Mouse (Mus musculus): ENCODE results near the gene Arhgef2.
"Not testable (repeated sequence)": the region's sequence is repeated elsewhere in the genome, so short reads cannot be mapped to it uniquely, and the experiment has no call there.

Gene Arhgef2

DNA sequence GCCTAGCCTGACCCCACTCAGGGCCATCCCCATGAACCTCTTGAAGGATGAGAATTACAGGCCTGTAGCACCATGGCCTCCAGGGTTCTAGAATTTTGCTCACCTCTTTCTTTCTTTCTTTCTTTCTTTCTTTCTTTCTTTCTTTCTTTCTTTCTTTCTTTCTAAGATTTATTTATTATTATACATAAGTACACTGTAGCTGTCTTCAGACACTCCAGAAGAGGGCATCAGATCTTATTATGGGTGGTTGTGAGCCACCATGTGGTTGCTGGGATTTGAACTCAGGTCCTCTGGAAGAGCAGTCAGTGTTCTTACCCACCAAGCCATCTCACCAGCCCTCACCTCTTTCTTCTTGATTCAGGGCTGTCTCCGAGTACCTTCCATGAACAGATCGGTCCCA, at the start of gene Arhgef2:
TSS of gene Arhgef2 (plus strand) at position 301 of the 400 bp plus-strand sequence.
- DNase-seq (ENCODE audit: inconsistent age in 2 of 2, low spot score in 1 of 2), result not testable (repeated sequence)

DNA sequence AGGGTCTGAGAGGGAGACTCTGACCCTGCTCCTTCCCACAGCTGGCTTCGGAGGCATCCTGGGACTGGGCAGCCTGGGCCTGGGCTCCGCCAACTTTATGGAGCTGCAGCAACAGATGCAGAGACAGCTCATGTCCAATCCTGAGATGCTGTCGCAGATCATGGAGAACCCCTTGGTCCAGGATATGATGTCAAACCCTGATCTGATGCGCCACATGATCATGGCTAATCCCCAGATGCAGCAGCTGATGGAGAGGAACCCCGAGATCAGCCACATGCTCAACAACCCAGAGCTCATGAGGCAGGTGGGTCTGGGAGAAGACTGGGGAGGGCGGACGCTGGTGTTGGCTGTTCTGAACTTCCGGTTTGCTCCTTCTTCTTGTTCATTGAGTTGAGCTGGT, 49.1 kb upstream of the Arhgef2 start:
- DNase-seq (ENCODE audit: inconsistent age in 2 of 2, low spot score in 1 of 2), result no peak

- no peak for DNase-seq (ENCODE audit: inconsistent age in 2 of 2, low spot score in 1 of 2)
Observed at GRCm38 (mm10) chr3:88559596-88559995, 46.2 kb upstream of the Arhgef2 start.

DNA sequence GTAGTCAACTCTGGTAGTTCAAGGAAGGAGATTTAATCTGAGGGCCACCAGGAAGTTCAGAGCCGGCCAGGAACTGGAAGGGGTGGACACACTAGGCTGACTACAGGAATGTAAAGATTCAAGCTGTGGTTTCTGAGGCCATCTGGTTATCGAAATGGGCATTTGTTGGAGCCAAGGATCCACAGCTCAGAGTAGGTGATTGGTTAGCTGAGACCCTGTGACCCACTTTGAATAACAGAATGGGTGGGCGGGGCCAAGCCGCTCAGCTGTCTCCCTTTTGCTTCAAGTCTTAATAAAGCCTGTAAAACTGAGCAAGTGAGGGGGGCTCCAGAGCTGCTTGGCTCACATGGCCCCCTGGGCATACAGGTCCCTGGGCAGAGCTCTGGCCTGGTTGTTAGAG, 43.8 kb upstream of the Arhgef2 start:
- no peak for DNase-seq (ENCODE audit: inconsistent age in 2 of 2, low spot score in 1 of 2)

DNA sequence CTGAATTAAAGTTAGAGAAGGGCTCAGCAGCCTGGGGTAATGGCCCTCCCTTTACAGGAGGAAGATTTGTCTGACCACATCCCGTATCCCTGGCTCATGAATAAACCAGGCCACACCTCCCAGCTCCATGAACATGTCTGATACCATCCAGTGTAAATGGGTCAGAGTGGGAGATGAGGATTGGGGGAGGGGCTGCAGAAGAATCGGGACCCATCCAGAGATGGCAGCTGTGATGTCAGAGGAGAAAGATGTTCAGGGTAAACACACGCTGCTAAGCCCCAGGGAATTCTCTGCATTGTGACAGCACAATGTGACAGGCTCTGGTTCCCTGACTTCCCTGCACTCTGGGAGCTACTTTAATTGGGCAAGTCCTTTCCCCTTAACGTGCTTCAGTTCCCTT, 42.3 kb upstream of the Arhgef2 start:
- DNase-seq (ENCODE audit: inconsistent age in 2 of 2, low spot score in 1 of 2), result no peak

DNA sequence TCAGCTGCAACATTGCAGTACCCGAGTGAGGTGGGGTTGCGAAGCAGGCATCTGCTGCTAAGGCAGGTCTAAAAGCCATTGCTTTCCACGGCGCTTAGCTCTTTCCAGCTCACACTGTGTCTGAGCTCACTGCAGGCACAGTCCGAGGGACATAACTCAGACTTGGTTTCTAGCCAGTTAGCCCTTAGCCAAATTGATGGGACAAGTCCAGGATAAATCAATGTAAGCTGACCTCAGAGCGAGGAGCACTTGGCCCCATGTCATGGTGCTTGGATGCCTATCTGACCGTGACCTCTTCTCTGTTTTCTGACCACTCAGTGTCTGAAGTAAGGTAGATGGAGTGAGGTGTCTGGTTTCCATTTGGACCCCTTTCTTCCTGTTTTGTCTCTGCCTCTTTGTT, 41.8 kb upstream of the Arhgef2 start:
- no peak for DNase-seq (ENCODE audit: inconsistent age in 2 of 2, low spot score in 1 of 2)

DNA sequence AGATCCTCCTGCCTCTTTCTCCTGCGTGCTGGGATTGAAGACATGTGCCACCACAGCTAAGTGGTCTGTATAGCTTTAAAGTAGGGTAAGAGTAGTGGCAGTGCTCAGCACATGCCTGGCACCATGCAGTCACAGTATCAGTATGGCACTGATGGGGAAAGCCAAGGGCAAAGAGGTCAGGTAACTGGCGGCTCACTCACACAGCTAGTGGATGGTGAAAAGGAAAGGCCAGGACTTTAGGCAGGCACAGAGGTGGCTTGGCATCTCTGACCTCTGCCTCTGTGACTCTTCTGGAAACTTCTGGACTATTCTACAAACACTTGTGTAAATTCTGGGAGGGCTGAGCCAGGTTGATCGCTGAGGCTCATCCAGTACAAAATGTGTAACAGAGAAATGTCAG, 39.6 kb upstream of the Arhgef2 start:
- DNase-seq (ENCODE audit: inconsistent age in 2 of 2, low spot score in 1 of 2), result no peak

- DNase-seq (ENCODE audit: inconsistent age in 2 of 2, low spot score in 1 of 2), result no peak
Observed at GRCm38 (mm10) chr3:88566536-88567061, 39.2 kb upstream of the Arhgef2 start.

- DNase-seq (ENCODE audit: inconsistent age in 2 of 2, low spot score in 1 of 2), result peak in 1 of 2 experiments; percentile 67
Observed at GRCm38 (mm10) chr3:88567892-88568291, 37.9 kb upstream of the Arhgef2 start.

DNA sequence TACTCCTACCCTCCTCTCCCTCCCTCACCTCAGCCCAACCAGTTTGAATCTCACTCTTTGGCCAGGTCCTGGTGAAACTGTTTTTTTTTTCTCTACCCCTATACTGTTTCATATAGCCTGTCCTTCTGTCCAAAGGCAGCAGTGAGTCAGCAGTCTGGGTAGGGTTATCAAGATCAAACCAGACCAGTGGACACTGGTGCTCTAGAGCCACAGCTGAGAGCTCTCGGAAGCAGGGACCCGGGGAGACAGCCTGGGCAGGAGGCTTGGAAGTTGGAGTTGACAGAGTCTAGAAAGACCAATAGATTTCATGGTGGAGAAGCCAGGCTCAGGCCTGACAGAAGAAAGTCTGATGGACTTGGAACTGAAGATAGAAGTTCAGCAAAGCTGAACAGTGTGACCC, 37.2 kb upstream of the Arhgef2 start:
- DNase-seq (ENCODE audit: inconsistent age in 2 of 2, low spot score in 1 of 2), result peak in 1 of 2 experiments; percentile 60

GRCm38 (mm10) chr3:88569093-88569492, 36.7 kb upstream of the Arhgef2 start:
- peak in 1 of 2 experiments; percentile 48 for DNase-seq (ENCODE audit: inconsistent age in 2 of 2, low spot score in 1 of 2)

DNA sequence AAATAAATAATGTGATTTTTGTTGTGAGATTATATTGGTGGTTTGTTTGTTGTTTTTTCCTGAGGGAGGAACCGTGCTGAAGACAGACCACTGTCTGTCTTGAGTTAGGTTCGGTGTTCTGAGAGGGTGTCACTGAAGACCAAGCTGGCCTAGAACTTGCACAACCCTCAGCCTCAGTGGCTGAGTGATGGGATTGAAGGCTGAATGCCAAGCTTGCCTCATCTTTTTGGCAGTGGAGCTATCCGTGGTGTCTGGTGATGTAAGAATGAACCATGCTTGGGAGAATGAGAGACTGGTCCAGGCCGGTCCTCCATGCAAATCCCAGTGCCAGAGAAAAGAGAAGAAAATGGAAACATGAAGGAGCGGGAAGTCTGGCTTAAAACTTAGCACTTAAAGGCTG, 36.1 kb upstream of the Arhgef2 start:
- peak in 1 of 2 experiments; percentile 81 for DNase-seq (ENCODE audit: inconsistent age in 2 of 2, low spot score in 1 of 2)

- no peak for DNase-seq (ENCODE audit: inconsistent age in 2 of 2, low spot score in 1 of 2)
Observed at GRCm38 (mm10) chr3:88570341-88570740, 35.4 kb upstream of the Arhgef2 start.

GRCm38 (mm10) chr3:88571856-88572255, 33.9 kb upstream of the Arhgef2 start:
- DNase-seq (ENCODE audit: inconsistent age in 2 of 2, low spot score in 1 of 2), result no peak

DNA sequence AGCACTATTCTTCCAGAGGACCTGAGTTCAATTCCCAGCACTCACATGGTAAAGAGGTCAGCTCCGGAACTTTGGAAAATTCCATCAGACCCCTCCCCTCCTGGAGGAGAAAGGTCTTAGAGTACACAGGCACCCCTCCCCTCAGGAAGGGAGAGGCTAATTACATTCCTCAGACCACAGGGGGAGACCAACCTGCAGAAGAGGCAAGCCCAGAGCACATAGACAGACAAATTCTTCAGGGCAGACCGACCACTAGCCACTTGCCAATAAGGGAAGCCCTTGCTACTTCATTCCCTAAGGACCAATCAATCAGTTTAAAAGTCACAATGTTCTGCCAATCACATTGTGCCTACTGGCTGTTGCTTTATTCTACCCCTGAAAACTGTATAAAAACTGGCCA, 32.9 kb upstream of the Arhgef2 start:
- no peak for DNase-seq (ENCODE audit: inconsistent age in 2 of 2, low spot score in 1 of 2)

DNA sequence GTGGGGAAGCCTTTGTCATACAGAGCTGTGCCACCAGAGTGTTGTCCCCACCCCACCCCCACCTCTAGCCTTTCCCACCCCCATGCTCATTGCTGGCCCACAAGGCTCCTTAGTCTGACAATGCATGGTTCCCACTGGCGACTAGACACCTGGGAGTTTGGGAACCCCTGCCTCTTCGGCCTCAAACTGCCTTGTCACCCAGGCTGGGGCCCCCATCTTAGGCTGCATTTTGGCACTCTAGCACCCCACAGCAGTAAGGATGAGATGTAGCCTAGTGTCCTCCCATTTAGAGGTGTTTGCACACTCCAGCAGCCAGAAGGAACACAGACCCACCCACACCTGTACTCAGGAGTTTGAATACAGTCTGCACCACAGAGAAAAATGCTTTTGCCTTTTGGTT, 32.0 kb upstream of the Arhgef2 start:
- DNase-seq (ENCODE audit: inconsistent age in 2 of 2, low spot score in 1 of 2), result no peak

- DNase-seq (ENCODE audit: inconsistent age in 2 of 2, low spot score in 1 of 2), result no peak
Observed at GRCm38 (mm10) chr3:88575540-88575939, 30.2 kb upstream of the Arhgef2 start, which contains the start of gene Ssr2. Gene Ssr2 (plus strand): TSS chr3:88575876.

- DNase-seq (ENCODE audit: inconsistent age in 2 of 2, low spot score in 1 of 2), result not testable (repeated sequence)
Observed at GRCm38 (mm10) chr3:88577846-88578245, 27.9 kb upstream of the Arhgef2 start.

GRCm38 (mm10) chr3:88578498-88579424, 27.0 kb upstream of the Arhgef2 start:
- no peak for DNase-seq (ENCODE audit: inconsistent age in 2 of 2, low spot score in 1 of 2)

GRCm38 (mm10) chr3:88579454-88580117, 26.2 kb upstream of the Arhgef2 start:
- peak; percentile 86 to 95 for DNase-seq (ENCODE audit: inconsistent age in 2 of 2, low spot score in 1 of 2)

- DNase-seq (ENCODE audit: inconsistent age in 2 of 2, low spot score in 1 of 2), result no peak
Observed at GRCm38 (mm10) chr3:88585769-88586168, 20.0 kb upstream of the Arhgef2 start.

- DNase-seq (ENCODE audit: inconsistent age in 2 of 2, low spot score in 1 of 2), result no peak
Observed at GRCm38 (mm10) chr3:88586640-88587039, 19.1 kb upstream of the Arhgef2 start.
